Mouse (Mus musculus): Measurements from ENCODE around the gene Ccdc184.

GRCm38 (mm10) chr15:98140809-98141208 is 26.1 kb upstream of the Ccdc184 start:
- TF ChIP-seq CTCF (conservative IDR thresholded peaks at IDR 0.05; ENCODE audit: insufficient read depth, insufficient read length, low read depth, low read length), result no peak
- TF ChIP-seq POLR2A (IDR thresholded peaks at IDR 0.05; ENCODE audit: low read depth, low read length), result no peak
